Mouse (Mus musculus) erythroblast, embryonic 14.5 days (primary cell): ENCODE data around the gene Lekr1.

Source experiments
- GATA1 ChIP-seq: IDR thresholded peaks from 2 replicates; pipeline ENCODE4 v1.6.1; 2012; ENCODE audit warnings: low read length, inconsistent platforms, mixed read lengths
- TAL1 ChIP-seq: IDR thresholded peaks from 3 replicates; pipeline ENCODE4 v1.6.1; 2012; ENCODE audit warnings: low read length, inconsistent platforms, mixed read lengths

DNA sequence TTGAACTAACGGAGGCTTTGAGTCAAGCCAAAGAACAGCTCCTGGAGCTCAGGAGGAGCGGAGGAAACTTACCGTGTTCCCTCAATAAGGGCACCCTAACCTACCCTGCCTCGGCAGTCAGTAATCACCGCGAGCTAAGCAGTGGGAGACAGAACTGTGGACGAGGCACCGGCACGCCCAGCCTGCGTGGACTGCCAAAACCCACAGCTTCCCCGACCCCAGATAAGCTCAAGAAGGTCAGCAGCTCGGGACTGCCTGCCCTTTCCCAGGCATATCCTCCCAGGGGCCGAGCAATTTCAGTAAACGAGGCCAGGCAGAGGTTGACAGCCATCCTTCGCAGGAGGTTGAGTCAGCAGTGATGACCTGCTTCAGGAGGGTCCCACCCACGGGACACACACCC, 164.8 kb downstream of the Lekr1 start:
- no peak for TF ChIP-seq TAL1
- TF ChIP-seq GATA1: no peak
